Mouse (Mus musculus) pancreas, adult 10 weeks (tissue): ENCODE data around the gene Coro6. TPM values are rescaled to one million over a fixed set of nuclear protein-coding genes. Genes with fewer than 3 reads are reported as not detected.

Experiments
- polyA plus RNA-seq: library from polyadenylated mRNA; stranded (reverse); fragments of 350-450 nt; fragmentation: Illumina TruSeq; extraction: RNeasy Lipid Tissue Mini Kit (QIAGEN cat#74804); gene quantifications from one replicate; pipeline ENCODE4 v1.2.3, GENCODE M21; 2015; ENCODE audit warnings: low read depth, low replicate concordance; ENCODE audit not compliant: insufficient read depth

The Coro6 gene
- 0.70 TPM for polyA plus RNA-seq

GRCm38 (mm10) chr11:77462283-77463100 is at the start of gene Coro6:
Coro6 (plus strand) TSS chr11:77462411.

GRCm38 (mm10) chr11:77489591-77490235 is 27.5 kb downstream of the Coro6 start, which contains the start of gene Ankrd13b:
Ankrd13b (minus strand) TSS chr11:77489678.

GRCm38 (mm10) chr11:77493512-77494343 is 31.5 kb downstream of the Coro6 start, which contains the start of gene Git1:
Git1 (plus strand) TSS chr11:77493562.

GRCm38 (mm10) chr11:77514832-77515636 is 52.8 kb downstream of the Coro6 start, which contains the start of gene Abhd15:
Abhd15 (plus strand) TSS chr11:77515121.

GRCm38 (mm10) chr11:77515637-77516552 is 53.7 kb downstream of the Coro6 start, which contains the start of gene Trp53i13:
Trp53i13 (minus strand) TSS chr11:77515980.

GRCm38 (mm10) chr11:77519043-77519442 is 56.8 kb downstream of the Coro6 start, which contains the start of gene Gm10392:
Gm10392 (minus strand) TSS chr11:77519198.

Other genes with a start within 250 kb of the Coro6 start
- 3.8 TPM for gene Ssh2, start 246.1 kb upstream of the Coro6 start, polyA plus RNA-seq
- 3.5 TPM for gene Ankrd13b, start 27.3 kb downstream of the Coro6 start, polyA plus RNA-seq
- gene Git1, start 31.2 kb downstream of the Coro6 start, polyA plus RNA-seq, result 16.2 TPM
- gene Abhd15, start 52.7 kb downstream of the Coro6 start, polyA plus RNA-seq, result 1.2 TPM
- 7.3 TPM for gene Trp53i13, start 53.6 kb downstream of the Coro6 start, polyA plus RNA-seq
- not detected for gene Gm10392, start 56.8 kb downstream of the Coro6 start, polyA plus RNA-seq
- gene Taok1, start 145.4 kb downstream of the Coro6 start, polyA plus RNA-seq, result 4.5 TPM
- 5.8 TPM for gene Nufip2, start 223.7 kb downstream of the Coro6 start, polyA plus RNA-seq